Mouse (Mus musculus): ENCODE measurements around the gene Glra2.
"Not testable (repeated sequence)": the region's sequence is repeated elsewhere in the genome, so short reads cannot be mapped to it uniquely, and the experiment has no call there.

The Glra2 gene

DNA sequence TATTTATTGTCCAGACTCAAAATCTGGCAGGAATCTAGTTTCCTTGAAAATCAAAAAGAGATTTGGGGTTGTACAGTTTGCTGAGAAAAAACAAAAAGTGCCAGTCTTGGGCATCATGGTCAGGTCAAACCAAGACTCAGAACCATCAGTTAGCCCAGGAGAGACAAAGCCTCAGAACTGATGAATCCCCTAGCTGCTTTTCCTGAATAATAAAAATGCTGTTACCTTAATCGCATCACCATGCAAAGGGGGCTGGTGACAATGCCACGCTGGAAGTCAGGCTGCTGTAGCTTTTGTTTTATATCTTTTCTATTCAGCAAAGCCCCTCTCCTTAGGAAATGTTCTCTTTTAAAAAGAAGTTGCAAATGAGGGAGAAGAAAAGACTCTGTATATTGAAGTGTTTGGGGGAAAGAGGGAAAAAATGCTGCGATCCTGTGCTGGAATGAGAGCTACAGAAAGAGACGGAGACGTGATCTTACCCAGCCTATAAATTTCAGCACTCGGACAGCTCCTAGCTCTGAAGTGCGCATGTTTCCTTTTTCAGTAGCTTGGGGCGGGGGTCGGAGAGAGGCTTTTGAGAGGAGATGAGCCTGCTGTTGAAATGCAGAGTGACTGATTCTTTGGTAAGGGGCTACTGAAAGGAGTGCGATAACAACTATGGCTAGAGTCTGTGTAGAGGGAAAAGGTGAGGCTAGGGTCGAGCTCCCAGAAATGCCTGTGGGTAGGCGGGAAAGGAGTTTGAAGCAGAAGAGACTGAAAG lies at the start of gene Glra2:
TSS of gene Glra2 (minus strand) at position 455 of the 760 bp plus-strand sequence.
- no peak for DNase-seq (ENCODE audit: low read depth)

GRCm38 (mm10) chrX:165362798-165363197 lies 35.6 kb upstream of the Glra2 start:
- DNase-seq (ENCODE audit: low read depth), result no peak

GRCm38 (mm10) chrX:165344611-165345010 lies 17.4 kb upstream of the Glra2 start:
- no peak for DNase-seq (ENCODE audit: low read depth)

- no peak for DNase-seq (ENCODE audit: low read depth)
Observed at GRCm38 (mm10) chrX:165327699-165328333, 623 bp upstream of the Glra2 start.

- no peak for DNase-seq (ENCODE audit: low read depth)
Observed at GRCm38 (mm10) chrX:165193550-165193949, 133.6 kb downstream of the Glra2 start.

DNA sequence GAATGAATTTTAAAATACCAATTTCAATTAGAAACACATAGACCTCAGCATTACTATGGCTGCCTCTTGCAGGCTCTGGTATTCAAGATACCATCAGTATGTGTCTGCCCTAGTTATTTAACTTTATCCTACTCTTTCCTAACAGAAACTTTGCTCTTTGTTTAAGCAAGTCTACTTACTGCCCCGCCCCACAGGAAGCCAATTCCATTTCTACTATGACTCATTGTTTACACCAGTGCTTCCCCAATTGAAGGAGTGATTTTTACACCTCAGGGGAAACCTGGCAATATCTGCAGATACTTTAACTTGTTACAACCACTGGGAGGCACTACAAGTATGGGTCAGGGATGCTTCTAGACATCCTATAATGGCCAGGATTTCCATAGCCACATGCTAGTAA lies 136.0 kb downstream of the Glra2 start:
- DNase-seq (ENCODE audit: low read depth), result no peak

DNA sequence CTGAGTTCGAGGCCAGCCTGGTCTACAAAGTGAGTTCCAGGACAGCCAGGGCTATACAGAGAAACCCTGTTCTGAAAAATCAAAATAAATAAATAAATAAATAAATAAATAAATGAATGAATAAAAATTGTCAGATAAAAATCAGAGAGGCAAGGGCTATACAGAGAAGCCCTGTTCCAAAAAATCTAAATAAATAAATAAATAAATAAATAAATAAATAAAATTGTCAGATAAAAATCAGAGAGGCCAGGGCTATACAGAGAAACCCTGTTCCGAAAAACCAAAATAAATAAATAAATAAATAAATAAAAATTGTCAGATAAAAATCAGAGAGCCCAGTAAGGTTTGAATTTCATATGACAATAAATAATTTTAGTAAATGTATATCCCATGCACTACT lies 144.2 kb downstream of the Glra2 start:
- DNase-seq (ENCODE audit: low read depth), result not testable (repeated sequence)

- no peak for DNase-seq (ENCODE audit: low read depth)
Observed at GRCm38 (mm10) chrX:165156549-165156948, 170.6 kb downstream of the Glra2 start.

DNA sequence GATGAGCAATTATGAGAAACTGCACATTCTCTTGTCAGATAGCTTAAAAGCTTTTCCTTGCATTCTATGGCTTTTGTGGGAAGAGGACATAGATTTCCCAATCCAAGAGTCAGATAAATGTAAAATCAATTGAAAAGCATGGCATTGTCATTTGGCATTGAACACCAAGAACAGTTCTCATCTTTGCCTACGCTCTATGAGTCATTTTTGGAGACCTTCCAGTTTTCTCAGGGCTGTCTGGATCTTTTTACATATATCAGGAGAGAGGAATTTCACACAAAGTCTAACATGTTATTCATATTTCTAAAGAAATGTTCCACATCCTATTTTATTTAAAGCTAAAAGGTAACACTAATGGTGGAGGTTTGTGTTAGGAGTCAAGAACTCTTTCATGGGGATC lies 223.0 kb downstream of the Glra2 start:
- DNase-seq (ENCODE audit: low read depth), result no peak
